ENCODE assay signal across 15 mouse cellular contexts in the genomic region with DNA sequence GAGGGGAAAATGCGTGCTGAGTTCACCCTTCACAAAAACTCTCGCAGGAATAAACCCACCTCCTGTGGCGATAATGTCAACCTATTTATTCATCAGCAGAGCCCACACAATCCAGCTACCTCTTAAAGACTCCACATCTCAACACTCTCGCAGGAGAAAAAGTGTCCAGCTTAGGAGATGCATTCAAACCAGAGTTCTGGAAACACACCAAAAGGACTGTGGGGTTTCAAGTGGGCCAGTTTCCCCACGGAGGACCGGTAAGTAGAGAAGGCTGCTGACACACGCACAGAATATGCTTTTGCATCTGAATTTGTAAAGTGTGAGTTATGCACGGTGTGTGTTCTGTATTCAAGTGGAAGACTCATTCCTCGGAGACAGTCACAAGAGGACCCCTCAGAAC.
"Had no signal": no experiment of that assay in that cellular context is flagged by ENCODE, and none has a peak within 500 bp of the region (broad histone marks: within the 10 kb centered on the region; RNA-seq: fewer than 3 reads in every experiment).

No protein-coding gene starts in this region.

- H3K4me2 ChIP-seq: kidney, embryonic 15.5 days; limb, embryonic 13.5 days; neural tube, embryonic 12.5 days; stomach, embryonic 15.5 days had no signal

- H3K27me3 ChIP-seq: kidney, embryonic 15.5 days; limb, embryonic 13.5 days; neural tube, embryonic 12.5 days; stomach, embryonic 15.5 days had no signal

- H3K27ac ChIP-seq: kidney, embryonic 15.5 days; limb, embryonic 13.5 days; liver, embryonic 14.5 days; neural tube, embryonic 12.5 days; stomach, embryonic 15.5 days had no signal

- ATAC-seq: intestine, embryonic 16.5 days had no signal

- H3K9me3 ChIP-seq: kidney, embryonic 15.5 days; neural tube, embryonic 12.5 days; stomach, embryonic 15.5 days had no signal

- H3K9ac ChIP-seq: kidney, embryonic 15.5 days; limb, embryonic 13.5 days; liver, embryonic 14.5 days; neural tube, embryonic 12.5 days; stomach, embryonic 15.5 days had no signal

- DNase-seq: kidney, adult 2 months; kidney, postnatal 14 days; left cerebral cortex, postnatal 4 days; lung, adult 18-20 months; lung, postnatal 10 days; lung, postnatal 4 days; right cerebral cortex, postnatal 14 days; thymus, postnatal 4 days had no signal

- H3K4me3 ChIP-seq: kidney, embryonic 15.5 days; limb, embryonic 13.5 days; myocyte; neural tube, embryonic 12.5 days; stomach, embryonic 15.5 days had no signal

- H3K4me1 ChIP-seq: kidney, embryonic 15.5 days; limb, embryonic 13.5 days; neural tube, embryonic 12.5 days; stomach, embryonic 15.5 days had no signal

- H3K36me3 ChIP-seq: kidney, embryonic 15.5 days; limb, embryonic 13.5 days; neural tube, embryonic 12.5 days; stomach, embryonic 15.5 days had no signal
